9 mouse cellular contexts compared by ENCODE assay signal in the genomic region with DNA sequence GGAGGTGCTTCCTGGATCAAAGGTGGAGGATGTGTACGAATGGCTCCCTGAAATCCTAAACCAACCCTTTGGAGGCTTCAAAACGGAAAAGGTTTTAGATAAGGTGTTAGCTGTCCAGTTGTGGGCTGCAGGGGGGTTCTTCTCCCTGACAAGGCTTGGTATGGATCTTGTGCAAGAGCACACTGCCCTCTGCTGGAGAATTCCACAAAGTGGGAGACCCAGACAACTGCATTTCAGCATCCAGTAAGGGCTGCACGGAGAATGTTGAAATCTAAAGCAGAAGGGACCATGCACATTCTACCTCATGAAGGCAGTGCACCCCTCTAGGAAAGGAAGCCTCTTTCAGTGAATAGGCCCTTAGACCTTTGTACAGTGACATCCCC.
DNase-seq lines count a peak whose midpoint lies in the region; ATAC-seq and TF ChIP-seq lines count a peak whose summit lies in the region.
"Had no signal": no experiment of that assay in that cellular context is flagged by ENCODE, and none has a peak within 500 bp of the region (broad histone marks: within the 10 kb centered on the region; RNA-seq: fewer than 3 reads in every experiment).

No protein-coding gene starts in this region.

- no peaks in the 10 kb centered on the region for H3K36me3 ChIP-seq in heart, embryonic 16.5 days (ENCODE audit: control insufficient read depth, insufficient read depth)
- H3K36me3 ChIP-seq in forebrain, embryonic 13.5 days (ENCODE audit: poor library complexity, severe bottlenecking): no peaks in the 10 kb centered on the region
- H3K36me3 ChIP-seq in midbrain, embryonic 11.5 days (ENCODE audit: control insufficient read depth, insufficient read depth, low read length): no peaks in the 10 kb centered on the region
- no peaks in the 10 kb centered on the region for H3K36me3 ChIP-seq in stomach, postnatal 0 days (ENCODE audit: control insufficient read depth, insufficient read depth, low read length)
- H3K36me3 ChIP-seq: limb, embryonic 15.5 days had no signal

- no peak for TF ChIP-seq EP300 in stomach, postnatal 0 days (optimal IDR thresholded peaks at IDR 0.05)

- H3K4me2 ChIP-seq in heart, embryonic 16.5 days (ENCODE audit: low read depth, low read length): no peak overlapping the region
- no peak overlapping the region for H3K4me2 ChIP-seq in forebrain, embryonic 13.5 days
- H3K4me2 ChIP-seq in midbrain, embryonic 11.5 days: no peak overlapping the region
- no peak overlapping the region for H3K4me2 ChIP-seq in stomach, postnatal 0 days (replicated peaks; ENCODE audit: low read depth)
- H3K4me2 ChIP-seq: limb, embryonic 15.5 days had no signal

- no peaks in the 10 kb centered on the region for H3K4me1 ChIP-seq in heart, embryonic 16.5 days (ENCODE audit: control insufficient read depth, insufficient read depth, low read length)
- H3K4me1 ChIP-seq in forebrain, embryonic 13.5 days: no peaks in the 10 kb centered on the region
- no peaks in the 10 kb centered on the region for H3K4me1 ChIP-seq in midbrain, embryonic 11.5 days (ENCODE audit: control insufficient read depth, insufficient read depth, low read length)
- H3K4me1 ChIP-seq in stomach, postnatal 0 days (replicated peaks; ENCODE audit: control insufficient read depth, insufficient read depth): no peaks in the 10 kb centered on the region

- no peak overlapping the region for H3K4me3 ChIP-seq in heart, embryonic 16.5 days (ENCODE audit: low read length)
- H3K4me3 ChIP-seq in forebrain, embryonic 13.5 days: no peak overlapping the region
- no peak overlapping the region for H3K4me3 ChIP-seq in midbrain, embryonic 11.5 days (ENCODE audit: low read depth, low read length)
- no peak overlapping the region for H3K4me3 ChIP-seq in stomach, postnatal 0 days (ENCODE audit: low read depth, low read length)
- H3K4me3 ChIP-seq: limb, embryonic 15.5 days had no signal

- TF ChIP-seq CTCF in stomach, postnatal 0 days (IDR thresholded peaks at IDR 0.05; ENCODE audit: low read depth): peak; percentile 88

- no peaks in the 10 kb centered on the region for H3K9me3 ChIP-seq in heart, embryonic 16.5 days (replicated peaks; ENCODE audit: control insufficient read depth, low read length)
- H3K9me3 ChIP-seq in forebrain, embryonic 13.5 days (replicated peaks): no peaks in the 10 kb centered on the region
- no peaks in the 10 kb centered on the region for H3K9me3 ChIP-seq in midbrain, embryonic 11.5 days (ENCODE audit: control insufficient read depth, low read length)
- no peaks in the 10 kb centered on the region for H3K9me3 ChIP-seq in stomach, postnatal 0 days (ENCODE audit: control insufficient read depth, low read length)
- H3K9me3 ChIP-seq: limb, embryonic 15.5 days had no signal

- intact Hi-C loops in heart, postnatal 25 days (cut with DNase I): loop anchor here (2.0 to 10.0 kb wide), 4 partner anchors 51 to 381 kb away; no protein-coding TSS in a partner anchor
- intact Hi-C loops in left cerebral cortex, postnatal 25 days (cut with DNase I): loop anchor here (2.0 to 5.0 kb wide), 5 partner anchors 52 to 381 kb away; no protein-coding TSS in a partner anchor

- H3K27me3 ChIP-seq in heart, embryonic 16.5 days (ENCODE audit: control insufficient read depth, insufficient read depth, low read length): no peaks in the 10 kb centered on the region
- no peaks in the 10 kb centered on the region for H3K27me3 ChIP-seq in forebrain, embryonic 13.5 days
- no peaks in the 10 kb centered on the region for H3K27me3 ChIP-seq in midbrain, embryonic 11.5 days (ENCODE audit: control insufficient read depth, insufficient read depth, low read length)
- H3K27me3 ChIP-seq in stomach, postnatal 0 days (ENCODE audit: control insufficient read depth, insufficient read depth, low read length): no peaks in the 10 kb centered on the region
- H3K27me3 ChIP-seq: limb, embryonic 15.5 days had no signal

- no peak for DNase-seq in heart, postnatal 25 days (ENCODE audit: low spot score)
- peak; percentile 38 for DNase-seq in kidney, adult 11 months
- peak; percentile 66 to 70 for DNase-seq in left cerebral cortex, postnatal 25 days (ENCODE audit: low spot score in 2 of 2)
- DNase-seq in midbrain, embryonic 11.5 days (ENCODE audit: low spot score, missing footprints): peak; percentile 91
- peak; percentile 53 for DNase-seq in stomach, postnatal 0 days (ENCODE audit: low spot score)

- ATAC-seq in heart, embryonic 16.5 days (replicated peaks; ENCODE audit: extremely low read depth, insufficient read depth, low FRiP score): peak; percentile 67
- peak; percentile 67 for ATAC-seq in cerebellum, adult (ENCODE audit: insufficient number of reproducible peaks, low FRiP score, low TSS enrichment)
- ATAC-seq in forebrain, embryonic 13.5 days: peak; percentile 84
- peak; percentile 83 for ATAC-seq in midbrain, embryonic 11.5 days (ENCODE audit: low FRiP score)
- ATAC-seq in stomach, postnatal 0 days (ENCODE audit: low FRiP score, low TSS enrichment): no peak

- no peak overlapping the region for H3K9ac ChIP-seq in heart, embryonic 16.5 days (ENCODE audit: low read length)
- H3K9ac ChIP-seq in forebrain, embryonic 13.5 days: no peak overlapping the region
- H3K9ac ChIP-seq in midbrain, embryonic 11.5 days (ENCODE audit: low read length): no peak overlapping the region
- no peak overlapping the region for H3K9ac ChIP-seq in stomach, postnatal 0 days (ENCODE audit: low read length)
- H3K9ac ChIP-seq: limb, embryonic 15.5 days had no signal

- H3K27ac ChIP-seq in heart, embryonic 16.5 days (ENCODE audit: low read length): no peak overlapping the region
- no peak overlapping the region for H3K27ac ChIP-seq in forebrain, embryonic 13.5 days
- no peak overlapping the region for H3K27ac ChIP-seq in midbrain, embryonic 11.5 days (ENCODE audit: low read depth, low read length)
- H3K27ac ChIP-seq in stomach, postnatal 0 days (replicated peaks): no peak overlapping the region
- H3K27ac ChIP-seq: limb, embryonic 15.5 days had no signal

- 7% methylated on average over 3 of the region's 3 CpGs for WGBS in heart, embryonic 16.5 days
- 21% methylated on average over 3 of the region's 3 CpGs for WGBS in forebrain, embryonic 13.5 days
- WGBS in midbrain, embryonic 11.5 days: 21% methylated on average over 3 of the region's 3 CpGs
- WGBS in stomach, postnatal 0 days: 25% methylated on average over 3 of the region's 3 CpGs
